Comparison of ENCODE assay signal across 9 mouse cellular contexts in the genomic region with DNA sequence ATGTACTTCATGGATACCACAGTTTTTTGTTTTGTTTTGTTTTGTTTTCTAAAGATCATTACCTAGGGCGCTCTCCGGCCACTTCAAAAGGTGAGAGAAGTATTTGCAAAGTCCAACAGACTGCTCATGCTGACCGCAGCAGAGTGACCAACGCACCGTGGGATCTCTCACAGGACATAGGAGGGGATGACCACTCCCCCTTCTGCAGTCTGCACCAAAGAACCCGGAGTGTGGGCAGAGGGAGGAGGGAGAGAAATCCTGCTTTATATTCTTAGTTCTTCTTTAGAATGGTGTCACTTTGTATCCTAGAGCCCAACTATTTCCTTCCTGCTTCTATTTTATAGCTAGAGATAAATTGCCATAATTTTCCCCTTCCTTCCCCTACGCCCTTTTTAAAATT. TPM values are rescaled to one million over a fixed set of nuclear protein-coding genes. Genes with fewer than 3 reads are reported as not detected.
DNase-seq lines count a peak whose midpoint lies in the region; ATAC-seq and TF ChIP-seq lines count a peak whose summit lies in the region.
"Had no signal": no experiment of that assay in that cellular context is flagged by ENCODE, and none has a peak within 500 bp of the region (broad histone marks: within the 10 kb centered on the region; RNA-seq: fewer than 3 reads in every experiment).

No protein-coding gene starts in this region.

- intact Hi-C loops in left cerebral cortex, adult 2 months (cut with DNase I) = no loop called here

- no peak for DNase-seq in forebrain, embryonic 10.5 days (ENCODE audit: extremely low spot score, low spot score)
- DNase-seq in forebrain, postnatal 0 days = no peak
- no peak for DNase-seq in kidney, adult 9 months
- DNase-seq in liver, postnatal 0 days = no peak
- no peak for DNase-seq in left cerebral cortex, adult 2 months (ENCODE audit: extremely low spot score in 1 of 2, low spot score in 2 of 2)

- 39% methylated on average over 7 of the region's 7 CpGs for WGBS in forebrain, embryonic 10.5 days
- WGBS in forebrain, postnatal 0 days = 34% methylated on average over 7 of the region's 7 CpGs
- WGBS in kidney, embryonic 16.5 days = 33% methylated on average over 7 of the region's 7 CpGs
- WGBS in hindbrain, embryonic 12.5 days = 32% methylated on average over 7 of the region's 7 CpGs
- 34% methylated on average over 7 of the region's 7 CpGs for WGBS in liver, postnatal 0 days (ENCODE audit: insufficient replicate concordance)

- no peaks in the 10 kb centered on the region for H3K9me3 ChIP-seq in forebrain, embryonic 10.5 days
- no peaks in the 10 kb centered on the region for H3K9me3 ChIP-seq in forebrain, postnatal 0 days (ENCODE audit: low read length)
- H3K9me3 ChIP-seq in kidney, embryonic 16.5 days (ENCODE audit: low read length) = peaks cover 4% of the 10 kb centered on the region; the same call in 1 of the 2 replicates
- H3K9me3 ChIP-seq in hindbrain, embryonic 12.5 days (replicated peaks) = no peaks in the 10 kb centered on the region
- no peaks in the 10 kb centered on the region for H3K9me3 ChIP-seq in liver, postnatal 0 days (ENCODE audit: low read length)

- ATAC-seq in forebrain, postnatal 0 days = no peak
- peak; percentile 83 for ATAC-seq in kidney, embryonic 16.5 days (ENCODE audit: low FRiP score, low TSS enrichment)
- ATAC-seq in hindbrain, embryonic 12.5 days (ENCODE audit: low FRiP score) = no peak
- ATAC-seq in liver, postnatal 0 days = no peak
- no peak for ATAC-seq in erythroblast, adult 5-6 weeks (replicated peaks; ENCODE audit: low FRiP score, poor library complexity, severe bottlenecking)

- H3K4me3 ChIP-seq in forebrain, embryonic 10.5 days = peak overlapping the region; percentile 30
- H3K4me3 ChIP-seq in forebrain, postnatal 0 days (ENCODE audit: low read depth, low read length) = no peak overlapping the region
- no peak overlapping the region for H3K4me3 ChIP-seq in kidney, embryonic 16.5 days (ENCODE audit: low read length)
- H3K4me3 ChIP-seq in hindbrain, embryonic 12.5 days = no peak overlapping the region
- no peak overlapping the region for H3K4me3 ChIP-seq in liver, postnatal 0 days (ENCODE audit: low read depth, low read length)
- H3K4me3 ChIP-seq in left cerebral cortex, adult 2 months = no peak overlapping the region
- H3K4me3 ChIP-seq: erythroblast, embryonic 14.5 days had no signal

- no peak overlapping the region for H3K9ac ChIP-seq in forebrain, postnatal 0 days
- no peak overlapping the region for H3K9ac ChIP-seq in kidney, embryonic 16.5 days (replicated peaks; ENCODE audit: low read length)
- H3K9ac ChIP-seq in hindbrain, embryonic 12.5 days = no peak overlapping the region
- no peak overlapping the region for H3K9ac ChIP-seq in liver, postnatal 0 days (replicated peaks)

- no peak overlapping the region for H3K27ac ChIP-seq in forebrain, embryonic 10.5 days
- H3K27ac ChIP-seq in forebrain, postnatal 0 days (ENCODE audit: low read depth, low read length) = no peak overlapping the region
- no peak overlapping the region for H3K27ac ChIP-seq in kidney, embryonic 16.5 days (ENCODE audit: low read length)
- no peak overlapping the region for H3K27ac ChIP-seq in hindbrain, embryonic 12.5 days
- no peak overlapping the region for H3K27ac ChIP-seq in liver, postnatal 0 days (ENCODE audit: low read depth)
- H3K27ac ChIP-seq in left cerebral cortex, adult 2 months = no peak overlapping the region

- peaks cover 18% of the 10 kb centered on the region for H3K4me1 ChIP-seq in forebrain, embryonic 10.5 days
- H3K4me1 ChIP-seq in forebrain, postnatal 0 days (ENCODE audit: insufficient read depth) = peaks cover 10% of the 10 kb centered on the region
- H3K4me1 ChIP-seq in kidney, embryonic 16.5 days (ENCODE audit: insufficient read depth, low read length) = no peaks in the 10 kb centered on the region
- peaks cover 4% of the 10 kb centered on the region; the same call in 1 of the 2 replicates for H3K4me1 ChIP-seq in hindbrain, embryonic 12.5 days
- no peaks in the 10 kb centered on the region for H3K4me1 ChIP-seq in liver, postnatal 0 days (ENCODE audit: insufficient read depth)

- H3K27me3 ChIP-seq in forebrain, embryonic 10.5 days (ENCODE audit: poor library complexity, severe bottlenecking) = 0 out of 2 replicates have a peak, but pooled peaks cover 7% of the 10 kb centered on the region
- H3K27me3 ChIP-seq in forebrain, postnatal 0 days (ENCODE audit: insufficient read depth, low read length) = no peaks in the 10 kb centered on the region
- H3K27me3 ChIP-seq in kidney, embryonic 16.5 days (ENCODE audit: insufficient read depth, low read length) = no peaks in the 10 kb centered on the region
- no peaks in the 10 kb centered on the region for H3K27me3 ChIP-seq in hindbrain, embryonic 12.5 days
- no peaks in the 10 kb centered on the region for H3K27me3 ChIP-seq in liver, postnatal 0 days (ENCODE audit: insufficient read depth, low read length)

- TF ChIP-seq CTCF in forebrain, postnatal 0 days (IDR thresholded peaks at IDR 0.05; ENCODE audit: low read depth) = no peak
- TF ChIP-seq CTCF in liver, postnatal 0 days (IDR thresholded peaks at IDR 0.05; ENCODE audit: low read depth) = no peak
- no peak for TF ChIP-seq CTCF in left cerebral cortex, adult 2 months (IDR thresholded peaks at IDR 0.05)

- no peak for TF ChIP-seq EP300 in liver, postnatal 0 days (IDR thresholded peaks at IDR 0.05; ENCODE audit: low read depth)

- H3K36me3 ChIP-seq in forebrain, embryonic 10.5 days (replicated peaks) = no peaks in the 10 kb centered on the region
- H3K36me3 ChIP-seq in forebrain, postnatal 0 days (ENCODE audit: insufficient read depth) = no peaks in the 10 kb centered on the region
- no peaks in the 10 kb centered on the region for H3K36me3 ChIP-seq in kidney, embryonic 16.5 days (ENCODE audit: insufficient read depth, low read length)
- H3K36me3 ChIP-seq in hindbrain, embryonic 12.5 days = no peaks in the 10 kb centered on the region
- H3K36me3 ChIP-seq in liver, postnatal 0 days (replicated peaks; ENCODE audit: insufficient read depth, low read length) = no peaks in the 10 kb centered on the region

- no peak overlapping the region for H3K4me2 ChIP-seq in forebrain, postnatal 0 days (ENCODE audit: low read depth)
- H3K4me2 ChIP-seq in kidney, embryonic 16.5 days (replicated peaks; ENCODE audit: low read depth, low read length) = peak overlapping the region; percentile 27
- peak overlapping the region; percentile 34; the same call in 1 of the 2 replicates for H3K4me2 ChIP-seq in hindbrain, embryonic 12.5 days (replicated peaks)
- H3K4me2 ChIP-seq in liver, postnatal 0 days (ENCODE audit: low read depth, low read length) = peak overlapping the region; percentile 35

RNA-seq across cellular contexts. Expression of gene Gas2l3, which starts 48.4 kb away (rescaled TPM):
- polyA plus RNA-seq in forebrain, embryonic 10.5 days (2016; fragmentation: Nextera tagmentation; extraction: Ambion mirVana) = 14.7 and 15.4 TPM in 2 replicates
- 3.8 and 6.2 TPM in 2 replicates for total RNA-seq in forebrain, postnatal 0 days (2014; rRNA removed)
- 2.2 and 3.0 TPM in 2 replicates for polyA plus RNA-seq in forebrain, postnatal 0 days (2015; fragmentation: Nextera tagmentation; extraction: Ambion mirVana)
- polyA plus RNA-seq in kidney, embryonic 16.5 days (2015; fragmentation: Nextera tagmentation; extraction: Ambion mirVana) = 16.7 and 18.5 TPM in 2 replicates
- 9.6 and 10.8 TPM in 2 replicates for polyA plus RNA-seq in hindbrain, embryonic 12.5 days (2016; fragmentation: Nextera tagmentation; extraction: Ambion mirVana)
- 2.8 and 2.9 TPM in 2 replicates for polyA plus RNA-seq in liver, postnatal 0 days (2015; fragmentation: Nextera tagmentation; extraction: Ambion mirVana)
- total RNA-seq in erythroblast, adult 5-6 weeks (2015; ENCODE audit: low replicate concordance) = 6.3 and 7.7 TPM in 2 replicates
- 7.4 and 14.8 TPM in 2 replicates for total RNA-seq in erythroblast, adult 5-6 weeks (2017; ENCODE audit: low replicate concordance)
- 1 to 10 TPM; 3.8 to 3.9 TPM for total RNA-seq in left cerebral cortex, adult 2 months (2021)

RNA-seq across cellular contexts. Expression of gene Ano4, which starts 50.8 kb away (rescaled TPM):
- 0.22 and 0.41 TPM in 2 replicates for polyA plus RNA-seq in forebrain, embryonic 10.5 days (2016; fragmentation: Nextera tagmentation; extraction: Ambion mirVana)
- 10.6 and 13.6 TPM in 2 replicates for total RNA-seq in forebrain, postnatal 0 days (2014; rRNA removed)
- 3.7 and 4.4 TPM in 2 replicates for polyA plus RNA-seq in forebrain, postnatal 0 days (2015; fragmentation: Nextera tagmentation; extraction: Ambion mirVana)
- 5.0 and 5.5 TPM in 2 replicates for polyA plus RNA-seq in kidney, embryonic 16.5 days (2015; fragmentation: Nextera tagmentation; extraction: Ambion mirVana)
- 3.3 and 4.4 TPM in 2 replicates for polyA plus RNA-seq in hindbrain, embryonic 12.5 days (2016; fragmentation: Nextera tagmentation; extraction: Ambion mirVana)
- not detected in 2 replicates for polyA plus RNA-seq in liver, postnatal 0 days (2015; fragmentation: Nextera tagmentation; extraction: Ambion mirVana)
- not detected in 2 replicates for total RNA-seq in erythroblast, adult 5-6 weeks (2015; ENCODE audit: low replicate concordance)
- total RNA-seq in erythroblast, adult 5-6 weeks (2017; ENCODE audit: low replicate concordance) = not detected in 2 replicates
- 10 to 100 TPM; 19.9 to 23.4 TPM for total RNA-seq in left cerebral cortex, adult 2 months (2021)
- polyA plus RNA-seq: erythroblast, embryonic 14.5 days had no signal
